Mouse (Mus musculus) heart, adult 2 months (tissue): Measurements from ENCODE around the gene Cdhr1.

Experiments used
- EP300 ChIP-seq: fragments of 200-500 bp; IDR thresholded peaks from 2 replicates; pipeline ENCODE4 v1.6.1; 2011; ENCODE audit warnings: low read depth, low read length, control low read depth; ENCODE audit not compliant: insufficient read depth
- POLR2A ChIP-seq: fragments of 200-500 bp; IDR thresholded peaks from 2 replicates; pipeline ENCODE4 v1.6.1; 2011; ENCODE audit warnings: mild to moderate bottlenecking, low read depth, low read length, control low read depth; ENCODE audit not compliant: insufficient read depth

GRCm38 (mm10) chr14:37067629-37068028 is 30.5 kb downstream of the Cdhr1 start, which contains the start of gene Lrit2:
- TF ChIP-seq EP300 (no peak), POLR2A (no peak)
